Mouse (Mus musculus) right cerebral cortex, postnatal 10 days (tissue): ENCODE measurements around the gene Fam198a.
A peak's percentile ranks its signal among the peaks of the same experiment; 100 is the strongest.

Experiments used
- DNase-seq, 2 experiments: peaks; one replicate each; pipeline ENCODE4 v3.0.0; 2021; ENCODE audit warnings: low spot score in 2 of 2

The Fam198a gene

GRCm38 (mm10) chr9:121925959-121926358 is 24.8 kb upstream of the Fam198a start:
- no peak for DNase-seq

- DNase-seq = no peak
Observed at GRCm38 (mm10) chr9:121926634-121927405, 24.0 kb upstream of the Fam198a start.

GRCm38 (mm10) chr9:121927721-121928120 is 23.1 kb upstream of the Fam198a start:
- DNase-seq = no peak

GRCm38 (mm10) chr9:121928498-121928897 is 22.3 kb upstream of the Fam198a start:
- DNase-seq = peak; percentile 67 to 76

GRCm38 (mm10) chr9:121934856-121935255 is 15.9 kb upstream of the Fam198a start:
- no peak for DNase-seq

- DNase-seq = no peak
Observed at GRCm38 (mm10) chr9:121936952-121937351, 13.8 kb upstream of the Fam198a start.

GRCm38 (mm10) chr9:121937451-121937864 is 13.3 kb upstream of the Fam198a start:
- DNase-seq = no peak

GRCm38 (mm10) chr9:121937944-121938355 is 12.8 kb upstream of the Fam198a start:
- peak in 1 of 2 experiments; percentile 42 for DNase-seq

- no peak for DNase-seq
Observed at GRCm38 (mm10) chr9:121943005-121943404, 7.8 kb upstream of the Fam198a start.

GRCm38 (mm10) chr9:121943628-121944027 is 7.2 kb upstream of the Fam198a start:
- no peak for DNase-seq

- DNase-seq = peak; percentile 81 to 87
Observed at GRCm38 (mm10) chr9:121947784-121948183, 3.0 kb upstream of the Fam198a start.

GRCm38 (mm10) chr9:121948431-121948830 is 2.4 kb upstream of the Fam198a start:
- DNase-seq = no peak

- DNase-seq = no peak
Observed at GRCm38 (mm10) chr9:121951114-121951423, 281 bp downstream of the Fam198a start.

GRCm38 (mm10) chr9:121952596-121952995 is 1.8 kb downstream of the Fam198a start:
- DNase-seq = no peak

GRCm38 (mm10) chr9:121959966-121960635 is 9.3 kb downstream of the Fam198a start:
- no peak for DNase-seq

GRCm38 (mm10) chr9:121964941-121965340 is 14.2 kb downstream of the Fam198a start:
- no peak for DNase-seq

GRCm38 (mm10) chr9:121968258-121968657 is 17.5 kb downstream of the Fam198a start:
- no peak for DNase-seq

GRCm38 (mm10) chr9:121969841-121970381 is 19.1 kb downstream of the Fam198a start:
- DNase-seq = peak in 1 of 2 experiments; percentile 41

- DNase-seq = no peak
Observed at GRCm38 (mm10) chr9:121973207-121973606, 22.4 kb downstream of the Fam198a start.

- no peak for DNase-seq
Observed at GRCm38 (mm10) chr9:121974141-121974986, 23.6 kb downstream of the Fam198a start.

GRCm38 (mm10) chr9:121975321-121975720 is 24.5 kb downstream of the Fam198a start:
- no peak for DNase-seq

GRCm38 (mm10) chr9:121981046-121981445 is 30.3 kb downstream of the Fam198a start:
- no peak for DNase-seq
